Mouse (Mus musculus) left cerebral cortex, adult 9 months (tissue): Measurements from ENCODE around the gene C2cd3.

Source experiments
- DNase-seq, 2 experiments: peaks; one replicate each; pipeline ENCODE4 v3.0.0; 2022; ENCODE audit warnings: low spot score in 2 of 2

The C2cd3 gene

DNA sequence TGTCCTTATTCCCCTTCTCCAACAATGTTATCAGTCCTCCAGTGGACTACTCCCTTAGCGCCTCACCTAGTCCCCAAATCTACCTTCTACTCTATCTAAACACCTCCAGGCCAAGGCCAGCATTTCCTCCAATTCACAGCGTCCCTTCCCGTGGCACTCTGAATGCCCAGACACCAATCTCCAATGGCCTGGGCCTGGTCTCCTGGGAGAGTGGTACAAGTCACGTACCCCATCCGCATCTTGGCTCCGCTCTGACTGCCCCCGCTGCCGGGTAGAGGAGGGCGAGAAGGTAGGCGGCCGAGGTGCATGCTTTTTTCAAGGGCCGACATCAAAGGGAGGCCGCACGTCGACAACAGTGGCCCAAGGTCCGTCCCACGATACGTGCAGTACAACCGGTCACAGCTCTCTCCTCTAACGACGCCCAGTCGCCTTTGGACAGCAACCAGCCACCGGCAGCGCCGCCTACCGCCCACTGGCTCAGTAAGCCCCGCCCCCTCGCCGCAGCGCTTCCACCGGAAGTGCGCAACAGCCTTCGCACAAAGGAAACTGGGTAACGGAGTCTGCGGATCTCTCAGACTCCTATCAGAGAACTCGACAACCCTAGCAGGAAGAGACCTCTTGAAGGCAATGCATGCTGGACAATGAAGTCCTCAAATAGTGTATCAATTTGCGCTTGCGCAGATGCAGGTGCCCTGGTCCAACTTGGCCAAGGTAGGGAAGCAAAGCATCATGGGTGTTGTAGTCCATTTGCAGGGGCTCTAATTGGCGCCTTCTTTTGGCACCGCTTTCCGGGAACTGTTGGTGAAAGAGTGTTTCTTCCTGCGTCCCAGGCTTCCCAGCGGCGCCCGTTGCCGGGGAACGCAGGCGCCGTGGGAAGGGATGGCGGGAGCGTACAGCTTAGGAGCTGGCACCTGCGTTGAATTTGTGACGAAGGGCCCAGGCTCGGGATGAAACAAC lies at the start of gene C2cd3, which contains the start of gene Ppme1:
TSS of gene C2cd3 (plus strand) at position 739 of the 957 bp plus-strand sequence.
TSS of gene Ppme1 (minus strand) at position 813 of the 957 bp plus-strand sequence.
- peak; percentile 100 for DNase-seq

DNA sequence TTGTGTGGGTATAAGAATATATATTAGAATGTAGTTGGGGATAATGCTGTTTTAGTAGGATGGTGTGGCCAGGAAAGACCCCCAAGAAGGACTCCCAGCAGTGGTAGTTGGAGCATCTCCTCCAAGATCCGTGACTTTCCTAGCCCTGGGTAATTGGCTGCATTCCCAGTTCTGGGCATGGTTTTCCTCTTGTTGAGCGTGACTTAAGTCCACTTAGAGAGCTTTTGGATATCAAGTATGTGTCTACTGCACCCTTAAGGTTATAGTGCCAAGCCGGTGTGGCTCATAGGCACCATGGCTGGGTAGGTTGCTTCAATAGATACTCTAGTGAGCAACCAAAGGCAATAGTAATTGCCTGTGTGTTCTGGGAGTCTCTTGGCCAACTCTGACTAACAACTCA lies 48.3 kb upstream of the C2cd3 start:
- no peak for DNase-seq

DNA sequence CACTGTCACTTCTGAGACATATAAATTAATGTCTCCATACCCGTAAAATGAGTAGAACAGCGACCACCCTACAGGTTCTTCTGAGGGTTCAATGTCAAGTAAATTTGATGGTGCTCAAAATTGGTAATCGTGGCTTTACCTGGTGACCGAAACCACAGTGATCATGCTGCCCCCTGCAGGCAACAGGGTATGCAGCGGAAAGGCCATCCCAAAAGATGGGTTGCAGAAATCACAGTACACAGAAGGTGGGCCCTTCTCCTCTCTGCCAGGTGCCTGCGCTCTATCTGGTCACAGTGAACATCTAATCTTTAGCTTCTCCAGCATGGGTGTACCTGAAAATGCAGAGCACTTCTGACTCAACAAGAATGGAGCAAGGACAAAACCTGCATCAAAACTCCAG lies 46.6 kb upstream of the C2cd3 start:
- DNase-seq, result peak in 1 of 2 experiments; percentile 61

DNA sequence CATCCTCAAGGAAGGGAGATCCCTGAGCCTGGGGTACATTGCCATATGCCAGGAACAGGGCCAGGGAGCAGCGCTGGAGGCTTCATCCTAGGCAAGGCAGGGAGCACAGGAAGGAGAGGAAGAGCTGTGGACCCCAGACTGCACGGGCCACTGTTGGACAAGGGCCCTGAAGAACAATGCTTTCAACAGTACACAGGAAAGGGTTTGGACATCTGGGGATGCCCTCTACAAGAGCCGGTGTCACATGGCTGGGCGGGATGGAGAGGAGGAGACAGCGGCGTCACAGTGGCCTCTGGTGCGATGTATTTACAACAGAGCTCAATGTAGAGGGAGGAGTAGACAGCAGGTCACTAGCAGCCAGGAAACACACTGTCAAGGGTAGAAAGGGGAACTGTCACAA lies 44.5 kb upstream of the C2cd3 start:
- no peak for DNase-seq

DNA sequence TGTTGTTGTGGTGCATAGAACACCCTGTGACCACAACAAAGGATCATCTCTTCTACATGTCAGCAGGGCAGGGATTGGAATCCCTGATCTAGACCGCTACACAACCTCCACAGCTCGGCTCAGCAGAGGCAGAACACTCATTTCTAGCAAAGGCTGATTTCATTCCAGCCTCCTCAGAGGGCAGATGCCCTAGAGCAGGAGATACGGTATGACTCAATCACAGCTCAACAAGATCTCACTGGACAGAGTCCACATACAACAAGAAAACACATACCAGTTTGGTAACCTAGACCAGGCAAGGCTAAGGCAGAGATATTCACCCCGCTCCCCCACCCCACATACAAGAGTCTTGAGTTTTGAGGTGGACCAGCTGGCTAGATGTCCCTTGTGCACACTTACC lies 43.4 kb upstream of the C2cd3 start:
- DNase-seq, result no peak

DNA sequence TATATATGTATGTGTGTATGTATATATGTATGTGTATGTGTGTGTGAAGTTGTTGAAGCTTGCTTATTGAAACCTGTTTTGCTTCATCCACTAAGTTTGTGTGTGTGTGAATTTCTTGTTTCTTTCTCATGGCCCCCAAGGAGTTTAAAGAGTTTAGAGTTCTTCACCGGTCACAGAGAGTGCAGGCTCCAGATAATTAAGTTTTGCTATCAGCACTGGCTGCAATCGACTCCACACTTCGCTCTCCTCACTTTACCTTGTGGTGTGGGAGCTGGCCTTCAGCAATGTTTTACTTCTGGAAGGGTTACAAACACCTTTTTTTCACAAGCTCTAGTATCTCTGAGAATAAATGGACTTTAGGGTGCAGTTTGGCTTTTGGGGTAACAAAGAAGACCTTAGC lies 40.8 kb upstream of the C2cd3 start:
- DNase-seq, result no peak

DNA sequence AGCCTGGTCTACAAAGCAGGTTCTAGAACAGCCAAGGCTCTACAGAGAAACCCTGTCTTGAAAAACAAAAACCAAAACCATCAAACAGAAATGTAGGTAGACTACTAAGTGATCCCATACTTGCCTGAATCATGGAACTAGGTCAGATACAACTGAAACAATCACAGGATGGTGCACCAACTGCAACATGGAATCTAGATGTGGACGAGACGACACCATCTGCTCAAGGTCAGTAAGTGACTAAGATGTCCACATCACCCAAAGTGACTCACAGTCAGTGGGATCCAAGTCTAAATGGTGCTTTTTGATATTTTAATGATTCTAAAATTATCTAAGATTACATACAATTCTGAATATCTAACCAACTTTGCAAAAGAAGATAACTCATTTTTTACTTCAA lies 36.1 kb upstream of the C2cd3 start:
- DNase-seq, result no peak

DNA sequence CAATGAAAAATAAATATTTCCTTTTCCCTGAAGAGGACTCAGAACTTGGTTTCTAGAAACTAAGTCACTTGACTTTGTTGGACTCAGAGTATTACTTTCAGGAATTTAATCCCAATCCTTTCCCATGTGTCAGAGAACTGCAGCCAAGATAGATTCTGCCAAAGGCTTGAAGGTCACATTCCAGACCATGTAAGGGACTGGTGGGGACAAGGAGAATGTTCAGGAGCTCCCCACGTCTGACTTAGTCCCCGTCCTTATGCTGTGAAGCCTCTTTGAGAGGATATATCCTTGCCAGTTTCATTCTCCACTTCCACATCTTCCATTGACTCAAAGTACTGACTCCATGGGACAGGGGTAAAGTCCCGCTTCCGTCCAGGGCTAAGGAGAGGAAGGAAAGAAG lies 17.0 kb upstream of the C2cd3 start:
- no peak for DNase-seq

DNA sequence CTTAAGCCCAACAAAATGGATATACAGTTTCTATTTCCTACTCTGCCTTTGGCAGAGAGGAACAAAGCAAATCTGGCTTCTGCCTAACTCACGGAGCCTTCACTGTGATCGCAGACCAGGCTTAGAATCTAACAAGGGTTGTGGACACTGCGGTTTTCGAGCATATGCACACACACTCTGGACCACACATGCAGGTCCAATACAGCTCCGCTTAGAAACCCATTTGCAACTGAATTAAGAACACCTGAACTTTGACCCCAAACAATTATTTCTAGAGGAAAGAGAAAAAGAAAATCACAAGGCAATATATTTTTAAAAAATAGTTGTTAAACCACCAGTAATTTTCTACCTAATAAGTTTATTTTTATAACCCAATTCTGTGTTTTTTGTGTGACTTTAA lies 15.7 kb upstream of the C2cd3 start:
- no peak for DNase-seq

DNA sequence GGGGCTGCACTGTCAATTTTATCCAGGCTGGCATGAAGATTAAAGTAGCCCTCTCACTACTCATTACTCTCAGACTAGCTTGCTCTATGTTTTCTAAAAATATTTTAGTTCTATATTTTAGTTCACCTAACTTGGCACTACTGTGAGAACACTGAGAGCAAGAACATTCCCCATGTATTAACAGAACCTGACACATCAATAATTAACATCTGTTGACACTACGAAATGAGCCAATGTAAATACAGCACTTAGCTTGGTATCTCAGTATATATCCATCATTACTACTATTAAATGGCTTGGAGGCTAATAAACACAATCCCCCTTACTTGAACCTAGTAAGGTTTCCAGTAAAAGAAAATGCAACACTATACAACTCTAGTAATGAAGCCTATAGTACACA lies 15.3 kb upstream of the C2cd3 start:
- no peak for DNase-seq

DNA sequence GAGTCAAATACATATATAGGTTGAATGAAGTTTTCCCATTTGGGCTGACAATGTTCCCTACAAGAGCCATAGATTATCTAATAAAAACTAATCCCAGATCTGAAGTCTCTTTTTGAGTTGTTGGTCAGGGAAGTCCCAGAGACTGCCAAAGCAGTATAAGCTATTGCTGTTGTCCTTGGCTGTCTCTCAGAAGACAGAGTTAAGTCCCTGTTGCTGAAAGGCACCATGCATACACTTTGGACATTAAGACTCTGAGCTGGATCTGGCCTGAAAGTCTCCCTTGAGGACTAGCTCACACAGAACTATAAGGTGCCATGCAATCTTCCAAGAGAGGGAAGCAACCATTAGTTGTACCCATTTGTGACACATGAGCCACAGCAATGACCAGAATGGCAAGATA lies 14.2 kb upstream of the C2cd3 start:
- no peak for DNase-seq

DNA sequence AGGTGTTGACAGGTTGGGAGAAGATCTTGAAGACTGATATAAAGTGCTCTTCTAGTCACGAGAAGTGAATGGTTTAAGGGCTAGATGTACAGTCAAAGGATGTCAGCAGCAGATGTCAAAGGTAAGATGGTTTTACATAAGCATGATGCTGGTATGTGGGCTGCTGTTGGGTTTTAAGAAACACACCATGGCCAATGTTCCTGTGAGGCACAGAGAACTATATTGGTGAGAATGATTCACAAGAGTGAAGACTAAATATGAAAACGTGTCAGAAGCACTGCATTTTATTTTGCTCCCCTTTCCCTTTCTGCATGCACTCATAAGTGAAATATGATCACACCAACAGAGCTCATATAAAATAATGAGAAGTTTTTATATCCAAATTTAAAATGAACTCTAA lies 8.9 kb upstream of the C2cd3 start:
- peak in 1 of 2 experiments; percentile 29 for DNase-seq

DNA sequence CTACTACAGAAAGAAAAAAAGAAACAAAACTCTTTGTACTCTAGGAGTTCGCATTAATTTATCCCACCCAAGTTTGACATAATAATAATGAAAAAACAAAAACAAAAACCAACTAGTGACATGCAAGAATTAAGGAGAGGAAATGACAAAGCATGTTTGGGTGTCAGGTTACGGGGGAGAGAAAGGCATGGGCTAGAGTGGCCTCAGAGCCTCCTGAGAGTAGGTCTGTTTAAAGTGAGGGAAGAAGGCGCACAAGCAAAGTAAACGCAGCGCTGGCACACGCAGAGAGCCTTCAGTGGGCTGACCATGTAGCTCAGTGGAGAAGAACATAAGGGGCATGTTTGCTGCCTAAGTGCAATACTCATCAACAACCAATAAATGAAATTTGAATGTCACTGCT lies 7.1 kb upstream of the C2cd3 start:
- DNase-seq, result no peak

DNA sequence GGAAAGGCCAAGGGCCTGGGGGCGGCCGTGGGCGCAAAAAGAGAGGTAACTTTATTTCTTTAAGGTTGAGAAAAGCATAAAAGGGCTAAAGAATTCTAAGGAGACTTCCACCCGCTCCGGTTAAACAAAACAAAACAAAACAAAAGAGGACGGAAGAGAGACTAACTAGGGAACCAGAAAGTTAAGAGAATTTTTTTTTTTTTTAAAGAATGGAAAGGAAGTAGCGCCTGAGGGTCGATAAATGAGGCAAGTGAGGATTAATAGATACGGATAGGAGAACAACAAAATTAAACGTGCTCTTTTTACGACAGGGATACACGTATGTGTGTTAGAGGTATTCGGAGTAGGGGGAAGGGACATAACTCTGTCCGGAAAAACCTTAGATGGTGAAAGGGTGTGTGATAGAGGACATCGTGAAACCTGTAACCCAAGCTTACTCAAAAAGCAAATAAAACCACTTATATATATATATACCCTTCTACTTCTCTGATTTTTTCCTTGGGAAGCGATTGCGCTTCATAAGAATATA lies 483 bp downstream of the C2cd3 start:
- no peak for DNase-seq

DNA sequence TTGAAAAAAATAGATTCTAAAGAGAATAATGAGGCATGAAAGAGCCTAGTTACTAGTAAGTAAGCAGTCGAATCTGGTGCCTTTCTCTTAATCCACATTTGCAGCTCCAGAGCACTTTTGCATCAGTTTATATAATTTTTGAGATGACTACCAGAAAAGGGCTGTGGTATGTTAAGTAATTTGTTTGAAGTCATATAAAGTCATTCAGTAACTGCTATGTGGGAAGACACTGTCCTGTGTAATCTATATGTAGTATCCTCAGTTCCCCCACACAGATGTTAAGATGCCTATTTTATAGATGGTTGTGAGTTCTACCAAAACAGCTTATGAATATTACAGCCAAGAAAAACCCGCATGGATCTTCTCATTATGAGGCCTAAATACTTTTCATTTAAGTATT lies 6.2 kb downstream of the C2cd3 start:
- DNase-seq, result no peak

DNA sequence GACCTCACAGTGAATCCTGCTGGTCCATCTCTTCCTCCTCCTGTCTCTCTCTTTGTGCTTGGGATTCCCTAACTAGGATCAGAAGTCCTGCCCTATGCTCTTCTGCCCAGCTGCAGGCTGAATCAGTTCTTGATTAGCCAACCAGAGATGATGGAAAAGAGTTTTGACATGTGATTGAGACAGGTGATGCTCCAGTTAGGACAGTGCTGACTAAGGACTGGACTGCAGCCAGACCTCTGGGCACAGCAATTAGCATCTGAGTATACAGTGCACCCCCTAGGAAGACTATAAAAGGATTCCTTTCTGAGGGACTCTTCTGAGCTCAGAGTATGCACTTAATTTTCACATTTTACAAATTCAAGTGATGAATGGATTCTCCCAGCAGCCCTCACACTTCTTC lies 9.1 kb downstream of the C2cd3 start:
- DNase-seq, result no peak

DNA sequence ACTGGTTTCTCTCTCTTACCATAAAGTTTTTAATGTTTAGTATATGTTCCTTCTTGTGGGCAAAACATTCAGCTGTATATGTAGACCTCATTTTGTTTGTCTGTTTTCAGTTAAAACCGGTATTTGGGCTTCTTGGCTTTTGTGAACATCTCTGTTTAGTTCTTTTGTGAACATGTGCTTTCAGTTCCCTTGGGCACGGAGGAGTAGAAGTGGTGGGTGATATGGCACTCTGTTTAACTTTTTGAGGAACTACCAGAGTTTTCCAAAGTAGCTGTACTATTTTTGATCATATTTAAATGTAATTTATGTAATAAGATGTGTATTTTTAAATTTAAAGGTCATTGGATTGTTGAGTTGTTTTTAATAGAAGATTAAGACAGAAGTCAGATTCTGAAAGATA lies 11.2 kb downstream of the C2cd3 start:
- DNase-seq, result no peak

DNA sequence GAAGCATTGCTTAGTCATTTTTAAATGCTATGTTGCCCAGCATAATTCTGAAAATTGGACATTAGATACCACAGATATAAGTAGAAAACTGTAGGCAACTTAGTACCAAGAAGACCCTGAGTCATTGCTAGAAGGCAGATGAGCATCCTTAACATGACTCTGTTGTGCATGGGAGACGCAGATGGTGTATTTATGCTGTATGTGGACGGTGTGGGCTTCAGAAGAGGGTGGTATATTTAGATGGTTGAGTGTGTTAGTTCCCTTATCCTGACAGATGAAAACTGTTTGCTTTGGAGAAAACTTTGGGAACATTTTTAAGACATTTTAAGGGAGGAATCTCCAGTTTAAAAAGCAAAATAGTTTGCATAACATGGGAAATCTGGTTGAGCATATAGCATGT lies 16.1 kb downstream of the C2cd3 start:
- peak; percentile 37 to 42 for DNase-seq

DNA sequence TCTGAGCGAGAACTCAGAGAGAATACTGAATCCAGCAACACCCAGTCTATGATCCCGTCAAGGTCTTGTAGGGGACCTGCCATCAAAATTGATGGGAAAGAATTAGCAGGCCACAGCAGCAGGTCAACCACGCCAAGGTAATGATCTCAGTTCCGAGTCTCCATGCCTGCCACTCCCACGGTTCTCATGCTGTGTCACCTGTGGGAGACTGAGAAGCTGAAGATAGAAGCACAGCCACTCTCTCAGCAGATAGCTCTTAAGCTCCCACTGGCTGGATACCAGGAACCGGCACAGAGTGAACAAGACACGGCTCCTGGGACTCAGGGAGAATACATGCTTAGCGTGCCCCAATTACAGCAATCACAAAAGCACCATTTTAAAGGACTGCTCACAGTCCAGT lies 18.1 kb downstream of the C2cd3 start:
- DNase-seq, result peak in 1 of 2 experiments; percentile 33

DNA sequence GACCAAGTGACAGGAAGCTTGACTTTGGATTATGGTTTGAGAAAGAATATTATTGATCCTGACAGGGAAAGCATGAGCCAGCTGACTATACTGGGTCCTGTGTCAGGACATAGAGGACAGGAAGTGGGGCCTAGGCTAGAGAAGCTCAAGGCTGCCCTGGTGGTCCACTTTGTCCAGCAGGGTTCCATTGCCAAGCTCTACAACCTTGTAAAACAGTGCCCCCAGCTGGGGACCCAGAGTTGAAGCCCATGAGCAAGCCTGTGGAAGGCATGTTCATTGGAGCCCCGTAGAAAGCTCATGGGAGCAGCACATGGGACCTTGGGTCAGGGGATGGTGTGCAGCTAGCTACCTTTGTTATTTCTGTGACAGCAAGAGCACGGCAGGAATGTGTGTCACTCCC lies 20.2 kb downstream of the C2cd3 start:
- DNase-seq, result no peak

DNA sequence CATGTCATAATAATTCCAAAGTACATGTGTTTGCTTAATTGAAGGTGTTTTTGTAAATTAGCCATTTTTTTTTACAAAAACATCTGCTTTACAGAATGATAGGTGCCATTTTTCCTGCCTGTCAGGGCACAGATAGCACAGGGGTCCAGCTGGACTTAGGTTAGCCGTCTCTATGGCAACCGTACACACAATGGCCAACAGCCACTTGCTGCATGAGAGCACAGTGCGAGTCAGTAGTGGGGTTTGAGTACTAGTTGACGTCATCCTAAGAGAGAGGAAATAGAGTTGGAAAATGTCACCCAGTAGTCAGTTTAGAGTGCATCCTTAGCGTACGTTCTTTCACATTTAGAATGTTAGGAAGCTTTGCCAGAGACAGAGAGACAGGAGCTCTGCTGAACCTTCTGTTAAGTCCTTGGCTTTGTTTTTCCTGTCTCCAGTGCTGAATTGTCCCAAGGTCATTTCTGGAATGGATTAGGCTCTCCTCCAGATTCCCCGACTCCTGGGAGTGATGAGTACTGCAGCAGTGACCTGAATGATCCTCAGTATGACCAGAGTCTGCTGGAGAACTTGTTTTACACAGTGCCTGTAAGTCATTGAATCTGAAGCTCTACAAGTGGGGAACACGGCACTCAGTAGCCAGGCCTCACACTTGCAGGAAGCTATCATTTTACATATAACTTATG lies 27.3 kb downstream of the C2cd3 start:
- no peak for DNase-seq

DNA sequence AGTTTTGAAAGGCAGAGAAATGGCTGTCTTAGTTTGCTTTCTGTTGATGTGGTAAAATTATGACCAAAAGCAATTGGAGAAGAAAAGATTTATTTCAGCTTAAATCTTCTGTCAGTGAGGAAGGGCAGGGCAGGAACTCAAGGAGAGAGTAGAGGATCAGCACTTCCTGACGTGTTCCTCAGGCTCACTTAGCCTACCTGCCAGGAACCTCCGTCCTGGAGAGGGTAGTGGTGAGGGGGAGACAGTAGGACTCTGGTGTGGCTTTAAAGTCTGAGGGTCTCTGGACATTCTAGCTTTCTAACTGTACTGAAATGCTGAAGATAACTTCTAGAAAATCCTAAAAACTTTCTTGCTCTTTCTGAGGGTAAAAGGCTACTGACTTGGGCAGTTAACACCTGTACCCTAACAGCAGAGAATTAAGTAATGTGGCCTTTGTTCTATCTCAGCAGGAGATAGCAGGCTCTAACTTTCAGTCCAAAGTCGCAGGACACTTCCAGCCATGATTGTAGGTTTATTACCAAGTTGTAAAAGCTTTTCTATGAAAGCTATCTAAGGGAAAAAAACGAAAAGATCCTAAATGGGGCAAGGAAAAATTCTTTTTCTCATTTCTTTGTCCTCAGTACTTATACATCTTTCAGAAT lies 29.0 kb downstream of the C2cd3 start:
- no peak for DNase-seq
